Mouse (Mus musculus) hindbrain, embryonic 12.5 days (tissue): Measurements from ENCODE around the gene Bcl11b. TPM values are rescaled to one million over a fixed set of nuclear protein-coding genes. Genes with fewer than 3 reads are reported as not detected.
A peak's percentile ranks its signal among the peaks of the same experiment; 100 is the strongest.

Experiments
- ATAC-seq: fragments of 200-750 bp; cut with Nextera tagmentation; 2 replicates; pipeline ENCODE4 v1.8.0; 2017; ENCODE audit warnings: moderate TSS enrichment; ENCODE audit not compliant: low FRiP score
- H3K27ac ChIP-seq: fragments of 300-500 bp; sonication (generic); 2 replicates; pipeline ENCODE4 v1.5.1; 2016; ENCODE audit warnings: mild to moderate bottlenecking
- H3K27me3 ChIP-seq: fragments of 300-500 bp; sonication (generic); 2 replicates; pipeline ENCODE4 v1.6.1; 2016; ENCODE audit warnings: mild to moderate bottlenecking
- H3K36me3 ChIP-seq: fragments of 300-500 bp; sonication (generic); 2 replicates; pipeline ENCODE4 v1.6.1; 2016; ENCODE audit warnings: mild to moderate bottlenecking
- H3K4me1 ChIP-seq: fragments of 300-500 bp; sonication (generic); 2 replicates; pipeline ENCODE4 v1.6.1; 2016
- H3K4me2 ChIP-seq: fragments of 300-500 bp; sonication (generic); replicated peaks from 2 replicates; pipeline ENCODE4 v1.6.1; 2016; ENCODE audit warnings: mild to moderate bottlenecking
- H3K4me3 ChIP-seq: fragments of 300-500 bp; sonication (generic); 2 replicates; pipeline ENCODE4 v1.5.1; 2016; ENCODE audit warnings: mild to moderate bottlenecking
- H3K9ac ChIP-seq: fragments of 300-500 bp; sonication (generic); 2 replicates; pipeline ENCODE4 v1.6.1; 2016; ENCODE audit warnings: mild to moderate bottlenecking, moderate library complexity
- H3K9me3 ChIP-seq: fragments of 300-500 bp; sonication (generic); replicated peaks from 2 replicates; pipeline ENCODE4 v1.6.1; 2016; ENCODE audit warnings: mild to moderate bottlenecking
- WGBS: fragments of 180-500 bp; shearing (Covaris S2); methylation state at CpG from one replicate; pipeline ENCODE4 v1.1.7; 2016; 5-methylcytosine and 5-hydroxymethylcytosine counted together
- polyA plus RNA-seq: library from polyadenylated mRNA; unstranded; fragments of >200 nt; fragmentation: Nextera tagmentation; extraction: Ambion mirVana; gene quantifications from 2 replicates; pipeline ENCODE4 v1.2.1, GENCODE M21; 2016

Bcl11b gene
- polyA plus RNA-seq, 1 experiment from 2014 or later: 25.9 TPM

GRCm38 (mm10) chr12:107968331-107968730, 35.1 kb downstream of the Bcl11b start:
- ATAC-seq: no peak
- H3K9me3 ChIP-seq: no peaks in the 10 kb centered on the region
- no peak overlapping the region for H3K9ac ChIP-seq
- H3K36me3 ChIP-seq: no peaks in the 10 kb centered on the region
- H3K4me2 ChIP-seq: no peak overlapping the region
- no peak overlapping the region for H3K27ac ChIP-seq
- WGBS: 84% methylated on average over 3 of the region's 3 CpGs
- peaks cover 86% of the 10 kb centered on the region for H3K4me1 ChIP-seq
- no peak overlapping the region for H3K4me3 ChIP-seq
- H3K27me3 ChIP-seq: no peaks in the 10 kb centered on the region

GRCm38 (mm10) chr12:107967026-107967425, 36.4 kb downstream of the Bcl11b start:
- no peak overlapping the region for H3K4me2 ChIP-seq
- H3K27ac ChIP-seq: no peak overlapping the region
- peaks cover 82% of the 10 kb centered on the region for H3K4me1 ChIP-seq
- WGBS: 88% methylated on average over 7 of the region's 7 CpGs
- no peak overlapping the region for H3K9ac ChIP-seq
- H3K9me3 ChIP-seq: no peaks in the 10 kb centered on the region
- no peak overlapping the region for H3K4me3 ChIP-seq
- H3K27me3 ChIP-seq: no peaks in the 10 kb centered on the region
- no peaks in the 10 kb centered on the region for H3K36me3 ChIP-seq
- ATAC-seq: no peak

- 64% methylated on average over 12 of the region's 12 CpGs for WGBS
- Histone ChIP-seq H3K27ac (no peak overlapping the region), H3K4me1 (peaks cover 91% of the 10 kb centered on the region), H3K27me3 (no peaks in the 10 kb centered on the region), H3K9me3 (no peaks in the 10 kb centered on the region), H3K9ac (0 out of 2 replicates have a peak overlapping the region, but pooled peaks have one; percentile 23), H3K4me3 (no peak overlapping the region), H3K4me2 (no peak overlapping the region), H3K36me3 (no peaks in the 10 kb centered on the region)
- no peak for ATAC-seq
Observed at GRCm38 (mm10) chr12:107965103-107965502, 38.3 kb downstream of the Bcl11b start.

DNA sequence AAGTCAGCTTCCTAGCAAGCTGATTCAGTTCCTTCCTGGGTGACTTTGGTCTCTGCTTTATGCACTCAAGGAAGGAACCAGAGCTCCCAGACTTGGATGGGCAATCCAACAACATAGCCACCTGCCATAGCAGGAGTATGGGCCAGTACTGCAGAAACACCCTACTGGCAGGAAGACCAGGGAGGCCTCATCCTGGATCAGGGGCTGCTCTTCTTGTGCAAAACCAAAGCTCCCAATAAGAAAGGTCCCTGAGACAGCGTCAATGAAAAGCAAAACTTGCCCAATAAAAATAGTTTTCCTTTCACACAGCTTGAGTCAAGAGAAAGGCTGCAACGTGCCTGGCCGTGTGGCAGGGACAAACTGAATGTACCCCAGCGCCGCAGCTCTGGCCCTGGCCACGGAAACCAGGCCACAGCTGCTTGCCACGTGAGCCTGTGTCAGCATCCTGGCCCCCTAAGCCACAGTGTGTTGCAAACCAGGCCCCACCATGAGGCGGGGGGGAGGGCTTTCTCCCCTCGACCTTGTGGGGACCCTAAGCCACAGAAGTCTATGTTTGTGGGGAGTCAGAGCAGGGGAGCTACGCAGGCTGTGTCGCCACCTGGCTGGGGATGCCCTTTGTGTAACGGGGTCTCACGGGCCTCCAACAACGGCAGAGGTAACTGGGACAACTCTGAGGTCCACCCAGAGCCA, 38.9 kb downstream of the Bcl11b start:
- no peak overlapping the region for H3K27ac ChIP-seq
- 67% methylated on average over 14 of the region's 14 CpGs for WGBS
- no peaks in the 10 kb centered on the region for H3K27me3 ChIP-seq
- peaks cover 89% of the 10 kb centered on the region for H3K4me1 ChIP-seq
- no peak overlapping the region for H3K4me3 ChIP-seq
- no peak overlapping the region for H3K9ac ChIP-seq
- no peak overlapping the region for H3K4me2 ChIP-seq
- no peaks in the 10 kb centered on the region for H3K36me3 ChIP-seq
- no peaks in the 10 kb centered on the region for H3K9me3 ChIP-seq
- no peak for ATAC-seq

DNA sequence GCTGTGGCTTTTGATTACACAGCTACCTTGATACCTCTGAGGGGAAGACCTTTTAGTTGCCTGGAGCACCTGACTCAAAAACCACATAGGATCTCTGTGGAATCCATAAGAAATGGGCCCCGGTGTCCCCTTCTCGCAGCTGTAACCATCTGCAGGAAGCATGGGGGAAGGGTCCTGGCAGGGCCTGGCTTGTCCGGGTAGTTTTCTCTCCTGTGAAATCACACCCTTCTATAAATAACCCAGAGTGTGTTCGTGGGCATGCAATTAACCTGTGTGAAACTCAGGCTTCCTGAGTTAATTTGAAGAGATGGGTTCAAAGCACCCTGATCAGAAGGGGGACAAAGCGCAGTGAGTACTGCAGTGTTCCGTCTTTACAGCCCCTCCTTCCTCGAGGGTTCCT, 40.5 kb downstream of the Bcl11b start:
- no peak for ATAC-seq
- no peak overlapping the region for H3K4me3 ChIP-seq
- no peak overlapping the region for H3K27ac ChIP-seq
- peaks cover 83% of the 10 kb centered on the region for H3K4me1 ChIP-seq
- no peaks in the 10 kb centered on the region for H3K27me3 ChIP-seq
- H3K4me2 ChIP-seq: no peak overlapping the region
- no peaks in the 10 kb centered on the region for H3K36me3 ChIP-seq
- 68% methylated on average over 7 of the region's 7 CpGs for WGBS
- no peaks in the 10 kb centered on the region for H3K9me3 ChIP-seq
- H3K9ac ChIP-seq: no peak overlapping the region

DNA sequence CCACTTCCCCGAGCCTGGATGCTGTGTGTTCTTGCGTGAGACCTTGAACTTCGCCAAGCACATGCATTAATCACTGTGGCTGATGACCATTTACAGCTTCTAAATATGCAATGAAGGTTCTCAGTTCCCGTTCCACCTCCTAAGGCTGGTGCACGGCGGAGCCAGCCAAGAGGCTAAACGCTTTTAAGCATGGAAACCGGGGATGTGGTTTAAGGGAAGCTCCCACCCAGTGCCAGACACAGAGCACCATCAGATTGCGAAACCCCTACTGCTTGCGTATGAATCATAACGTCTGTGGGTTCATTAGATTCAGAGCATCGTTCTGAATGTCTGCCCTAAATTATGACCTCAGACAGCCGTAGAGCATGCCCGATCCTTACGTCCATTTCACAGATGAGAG, 41.6 kb downstream of the Bcl11b start:
- Histone ChIP-seq H3K27me3 (no peaks in the 10 kb centered on the region), H3K36me3 (no peaks in the 10 kb centered on the region), H3K9me3 (no peaks in the 10 kb centered on the region), H3K9ac (no peak overlapping the region), H3K4me3 (no peak overlapping the region), H3K4me2 (no peak overlapping the region), H3K27ac (no peak overlapping the region), H3K4me1 (peaks cover 73% of the 10 kb centered on the region)
- no peak for ATAC-seq
- WGBS: 70% methylated on average over 15 of the region's 15 CpGs

DNA sequence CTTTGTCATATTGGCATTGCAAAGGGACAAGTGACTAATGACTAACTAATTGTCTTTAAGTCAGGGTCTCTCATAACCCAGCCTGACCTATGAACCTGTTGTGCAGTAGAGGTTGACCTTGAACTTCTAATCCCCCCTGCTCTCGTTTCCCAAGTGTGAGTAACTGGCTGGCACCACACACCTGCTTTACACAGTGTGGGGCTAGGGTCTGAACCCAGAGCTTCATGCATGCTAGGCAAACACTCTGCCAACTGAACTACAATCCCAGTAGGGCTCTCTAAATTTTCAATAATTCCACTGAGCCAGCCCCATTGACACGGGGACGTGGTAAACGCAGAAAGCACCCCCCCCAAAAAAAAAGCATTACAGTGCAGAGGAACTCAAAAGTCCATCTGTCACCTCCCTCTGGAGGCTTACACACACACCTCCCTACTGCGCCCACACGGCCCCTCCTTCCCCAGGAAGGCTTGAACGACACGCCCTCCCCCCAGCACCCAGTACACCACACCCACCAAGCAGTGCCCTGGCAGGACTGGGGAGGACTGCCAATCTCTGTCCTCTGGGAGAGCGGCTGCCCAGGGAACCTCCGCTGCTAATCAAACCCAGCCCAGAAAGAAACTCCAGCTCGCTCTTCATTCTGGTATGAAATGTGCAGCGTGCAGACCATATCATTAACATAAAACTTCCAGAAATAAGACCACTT, 42.5 kb downstream of the Bcl11b start:
- Histone ChIP-seq H3K27ac (peak overlapping the region; percentile 69), H3K4me2 (no peak overlapping the region), H3K4me1 (peaks cover 66% of the 10 kb centered on the region), H3K4me3 (no peak overlapping the region), H3K27me3 (no peaks in the 10 kb centered on the region), H3K36me3 (no peaks in the 10 kb centered on the region), H3K9me3 (no peaks in the 10 kb centered on the region), H3K9ac (no peak overlapping the region)
- WGBS: 56% methylated on average over 12 of the region's 12 CpGs
- ATAC-seq: peak; percentile 47

GRCm38 (mm10) chr12:107960365-107960764, 43.0 kb downstream of the Bcl11b start:
- no peaks in the 10 kb centered on the region for H3K9me3 ChIP-seq
- H3K4me3 ChIP-seq: no peak overlapping the region
- H3K36me3 ChIP-seq: no peaks in the 10 kb centered on the region
- H3K9ac ChIP-seq: no peak overlapping the region
- 0 out of 2 replicates have a peak overlapping the region, but pooled peaks have one; percentile 9 for H3K4me2 ChIP-seq
- no peak for ATAC-seq
- H3K27me3 ChIP-seq: no peaks in the 10 kb centered on the region
- peak overlapping the region; percentile 69 for H3K27ac ChIP-seq
- 50% methylated on average over 14 of the region's 14 CpGs for WGBS
- H3K4me1 ChIP-seq: peaks cover 60% of the 10 kb centered on the region

DNA sequence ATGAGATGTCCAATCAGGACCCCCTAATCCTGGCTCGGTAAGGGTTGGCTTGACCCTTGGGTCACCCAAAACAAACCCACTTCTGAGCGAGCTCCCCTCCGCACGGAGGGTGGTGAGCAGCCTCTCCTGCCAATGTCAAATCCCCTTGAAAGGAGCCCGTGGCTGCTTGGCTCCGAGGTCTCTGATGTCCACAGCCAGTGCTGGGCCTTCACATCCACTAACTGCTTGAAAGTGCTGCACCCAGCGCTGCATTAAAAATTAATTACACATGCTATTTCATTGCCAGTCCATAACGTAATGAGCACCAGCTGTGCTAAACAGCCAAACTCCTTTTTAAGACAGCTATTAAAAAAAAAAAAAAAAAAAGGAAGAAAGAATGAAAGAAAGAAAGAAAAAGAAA, 43.5 kb downstream of the Bcl11b start:
- H3K9ac ChIP-seq: no peak overlapping the region
- H3K4me1 ChIP-seq: peaks cover 58% of the 10 kb centered on the region
- no peak overlapping the region for H3K4me2 ChIP-seq
- no peak overlapping the region for H3K4me3 ChIP-seq
- ATAC-seq: no peak
- WGBS: 59% methylated on average over 8 of the region's 8 CpGs
- H3K27me3 ChIP-seq: no peaks in the 10 kb centered on the region
- no peaks in the 10 kb centered on the region for H3K36me3 ChIP-seq
- no peaks in the 10 kb centered on the region for H3K9me3 ChIP-seq
- peak overlapping the region; percentile 69; the same call in 1 of the 2 replicates for H3K27ac ChIP-seq

DNA sequence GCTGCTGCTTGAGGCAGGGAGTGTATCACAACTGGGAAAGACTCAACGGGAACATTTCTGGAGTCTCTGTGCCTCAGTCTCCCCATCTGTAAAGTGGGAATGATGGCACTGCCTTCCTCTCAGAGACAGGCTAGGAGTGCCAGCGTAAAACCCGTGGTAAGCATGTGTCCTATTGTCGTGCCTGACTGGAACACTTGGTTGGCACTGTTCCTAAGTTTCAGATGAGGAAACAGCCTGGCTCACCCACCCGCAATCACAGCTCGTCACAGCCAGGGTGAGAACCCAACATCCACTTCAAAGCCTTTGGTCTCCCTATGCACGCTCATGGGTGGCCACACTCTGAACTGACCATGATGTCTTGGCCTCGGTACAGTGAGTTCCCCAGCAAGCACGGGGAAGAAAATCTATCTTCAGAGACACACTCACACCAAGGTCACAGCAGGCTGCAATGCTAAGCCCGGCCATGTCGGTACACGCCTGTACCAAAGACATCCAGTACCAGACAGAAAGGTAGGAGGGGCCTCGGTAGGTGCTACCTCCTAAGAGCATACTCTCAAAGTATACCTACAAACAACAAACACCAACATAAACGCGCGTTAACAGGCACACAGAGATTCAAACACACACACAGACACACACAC, 50.2 kb downstream of the Bcl11b start:
- peak overlapping the region; percentile 64 for H3K27ac ChIP-seq
- no peak overlapping the region for H3K9ac ChIP-seq
- WGBS: 88% methylated on average over 16 of the region's 16 CpGs
- ATAC-seq: no peak
- no peak overlapping the region for H3K4me3 ChIP-seq
- no peaks in the 10 kb centered on the region for H3K27me3 ChIP-seq
- H3K4me2 ChIP-seq: peak overlapping the region; percentile 21; the same call in 1 of the 2 replicates
- H3K36me3 ChIP-seq: no peaks in the 10 kb centered on the region
- H3K9me3 ChIP-seq: no peaks in the 10 kb centered on the region
- H3K4me1 ChIP-seq: peaks cover 57% of the 10 kb centered on the region

GRCm38 (mm10) chr12:107952318-107952724, 51.1 kb downstream of the Bcl11b start:
- Histone ChIP-seq H3K4me3 (no peak overlapping the region), H3K27me3 (no peaks in the 10 kb centered on the region), H3K4me2 (peak overlapping the region; percentile 21), H3K27ac (peak overlapping the region; percentile 64), H3K4me1 (peaks cover 64% of the 10 kb centered on the region), H3K36me3 (no peaks in the 10 kb centered on the region), H3K9ac (no peak overlapping the region; the same call in 1 of the 2 replicates), H3K9me3 (no peaks in the 10 kb centered on the region)
- WGBS: 56% methylated on average over 20 of the region's 20 CpGs
- ATAC-seq: no peak

DNA sequence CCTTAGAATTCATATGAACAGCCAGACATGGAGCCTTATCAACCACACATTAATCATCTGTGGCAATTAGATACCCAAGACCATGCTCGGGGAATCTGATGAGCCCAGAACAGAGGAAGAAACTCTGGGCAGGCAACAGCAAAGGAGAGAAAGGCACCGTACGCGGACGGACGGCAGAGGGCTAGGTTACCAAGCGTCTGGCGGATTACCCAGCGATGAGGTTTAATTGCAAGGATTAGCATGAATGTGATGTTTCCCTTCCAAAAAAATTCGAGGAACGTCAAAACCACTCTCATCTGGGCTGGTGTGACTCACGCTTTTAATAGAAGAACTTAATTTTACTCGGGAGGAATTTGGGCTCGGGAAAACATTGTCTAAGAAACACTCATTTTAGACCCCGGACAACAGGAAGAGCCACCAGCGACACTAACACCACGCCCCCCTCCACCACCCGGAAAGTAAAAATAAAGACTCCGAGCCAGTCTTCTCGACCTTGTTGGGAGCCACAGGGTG, 52.7 kb downstream of the Bcl11b start:
- Histone ChIP-seq H3K4me3 (no peak overlapping the region), H3K9me3 (no peaks in the 10 kb centered on the region), H3K36me3 (no peaks in the 10 kb centered on the region), H3K27me3 (no peaks in the 10 kb centered on the region), H3K9ac (no peak overlapping the region), H3K4me2 (no peak overlapping the region), H3K27ac (no peak overlapping the region), H3K4me1 (peaks cover 64% of the 10 kb centered on the region)
- ATAC-seq: no peak
- WGBS: 77% methylated on average over 20 of the region's 20 CpGs
